Mouse (Mus musculus) frontal cortex, adult (tissue): ENCODE results near the gene Kng1.

ENCODE experiments used
- ATAC-seq: cut with Nextera tagmentation; 2 replicates; pipeline ENCODE4 v1.9.2; 2017; ENCODE audit warnings: mild to moderate bottlenecking, moderate library complexity, mixed read lengths; ENCODE audit not compliant: low TSS enrichment

Kng1 gene

DNA sequence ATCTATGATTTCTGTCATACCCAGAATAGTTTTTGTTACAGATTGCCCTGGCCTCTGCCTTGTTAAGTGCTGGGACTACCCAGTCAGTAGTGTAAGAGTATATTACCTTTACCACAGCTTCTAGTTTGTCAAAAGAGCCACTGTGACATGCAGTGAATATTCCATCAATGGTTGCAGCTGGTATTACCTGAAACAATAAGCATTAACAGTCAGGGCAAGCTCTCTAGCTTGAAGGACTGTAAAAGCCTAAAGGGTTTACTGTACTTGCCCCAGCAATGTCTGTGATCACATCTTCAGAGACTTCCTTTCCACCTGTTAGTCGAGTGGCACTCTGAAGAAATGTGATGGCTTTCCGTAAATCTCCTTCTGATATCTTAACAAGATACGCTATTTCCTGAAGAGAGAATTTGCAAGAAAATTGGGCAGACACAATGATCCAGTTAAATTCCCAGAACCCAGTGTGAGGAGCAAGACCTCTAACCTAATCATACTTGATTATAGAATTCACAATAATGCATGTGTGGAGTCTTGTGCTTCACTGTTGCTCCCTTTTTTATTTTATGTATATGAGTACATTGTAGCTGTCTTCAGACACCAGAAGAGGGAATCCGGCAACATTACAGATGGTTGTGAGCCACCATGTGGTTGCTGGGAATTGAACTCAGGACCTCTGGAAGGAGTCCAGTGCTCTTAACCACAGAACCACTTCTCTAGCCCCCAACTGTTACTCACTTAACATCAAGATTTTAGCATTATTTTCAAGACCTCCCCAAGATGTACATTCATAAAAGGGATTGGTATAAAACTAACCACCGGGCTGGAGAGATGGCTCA lies 56.9 kb downstream of the Kng1 start:
- no peak for ATAC-seq

DNA sequence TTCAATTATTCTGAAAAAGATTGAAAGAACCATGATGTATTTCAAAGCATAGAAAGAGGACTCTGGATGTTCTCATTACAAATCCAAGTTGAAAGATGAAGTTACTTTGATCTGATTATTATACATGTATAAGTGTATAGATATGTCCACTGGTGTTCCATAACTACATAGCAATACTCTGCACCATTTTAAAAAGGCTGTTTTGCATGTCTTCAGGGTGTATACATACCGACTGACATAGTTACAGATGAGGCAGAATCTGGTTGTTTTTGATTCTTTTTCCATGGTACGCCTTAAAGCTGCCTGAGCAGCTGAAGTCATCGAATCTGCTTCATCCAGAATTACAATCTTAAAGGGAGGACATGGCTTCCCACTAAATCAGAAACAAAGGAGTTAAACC lies 57.8 kb downstream of the Kng1 start:
- ATAC-seq: no peak

DNA sequence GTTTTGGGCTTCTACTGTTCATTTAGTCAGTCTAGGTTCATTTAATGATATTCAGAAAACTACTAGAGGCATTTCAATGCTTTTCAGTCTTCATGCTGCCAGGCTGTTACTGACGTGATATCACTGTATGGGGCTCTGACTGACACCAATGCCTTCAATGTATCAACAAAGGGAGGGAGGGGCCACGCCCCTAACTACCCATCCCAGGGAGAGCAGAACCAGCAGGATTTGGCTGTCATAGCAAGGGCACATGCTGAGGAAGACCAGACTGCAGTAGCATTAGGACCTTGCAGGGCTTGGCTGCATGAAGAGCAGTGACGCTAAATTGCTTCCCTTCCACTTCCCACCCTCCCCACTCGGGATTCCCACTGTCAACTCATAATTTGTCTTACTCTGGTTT lies 59.5 kb downstream of the Kng1 start:
- no peak for ATAC-seq

DNA sequence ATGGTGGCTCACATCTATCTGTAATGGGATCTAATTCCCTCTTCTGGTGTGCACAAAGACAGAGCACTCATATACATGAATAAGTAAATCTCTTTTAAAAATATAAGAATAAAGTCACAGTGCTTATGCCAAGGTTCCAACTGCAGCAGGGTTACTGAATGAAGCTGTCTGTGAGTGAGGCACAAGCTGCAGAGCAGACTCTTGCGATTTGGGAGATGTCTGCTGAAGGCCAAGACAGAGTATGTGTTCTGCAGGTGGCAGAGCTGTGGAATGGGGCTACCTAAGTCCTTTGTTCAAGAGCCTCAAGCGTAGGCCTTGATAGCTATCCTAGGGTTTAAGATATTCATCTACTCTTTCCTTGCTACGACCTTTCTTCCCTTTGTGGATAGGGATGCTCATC lies 64.8 kb downstream of the Kng1 start:
- ATAC-seq: no peak

DNA sequence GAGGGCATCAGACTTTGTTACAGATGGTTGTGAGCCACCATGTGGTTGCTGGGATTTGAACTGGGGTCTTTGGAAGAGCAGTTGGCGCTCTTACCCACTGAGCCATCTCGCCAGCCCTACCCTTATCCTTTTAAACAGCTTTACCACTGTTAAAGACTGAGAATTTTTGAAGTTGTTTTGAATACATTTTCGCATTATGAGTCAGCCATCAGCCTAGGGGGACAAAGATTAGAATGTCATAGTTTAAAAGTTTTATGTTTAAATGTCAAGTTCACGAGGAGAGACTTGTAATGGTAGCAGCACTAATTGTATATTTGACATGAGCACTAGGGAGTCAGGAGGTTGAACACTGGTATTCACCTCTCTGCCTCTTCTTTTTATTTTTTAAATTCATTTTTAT lies 65.4 kb downstream of the Kng1 start:
- no peak for ATAC-seq

DNA sequence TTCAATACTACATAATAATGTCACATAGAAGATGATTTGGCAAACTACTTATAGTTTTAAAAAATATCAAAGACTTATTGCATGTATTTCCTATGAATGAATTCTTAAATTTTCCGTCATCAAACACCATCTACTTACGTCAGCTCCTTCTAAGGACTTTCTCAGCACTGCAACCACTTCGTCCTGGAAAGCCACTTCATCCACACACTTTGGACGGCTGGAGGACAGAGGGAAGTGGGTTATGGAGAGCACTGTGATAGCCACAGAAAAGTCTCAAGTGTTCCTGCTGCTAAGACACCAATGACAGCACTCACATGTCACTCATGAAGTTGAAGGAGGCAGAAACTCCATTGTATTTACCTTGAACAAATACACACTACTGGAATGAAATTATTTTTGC lies 66.7 kb downstream of the Kng1 start:
- no peak for ATAC-seq

DNA sequence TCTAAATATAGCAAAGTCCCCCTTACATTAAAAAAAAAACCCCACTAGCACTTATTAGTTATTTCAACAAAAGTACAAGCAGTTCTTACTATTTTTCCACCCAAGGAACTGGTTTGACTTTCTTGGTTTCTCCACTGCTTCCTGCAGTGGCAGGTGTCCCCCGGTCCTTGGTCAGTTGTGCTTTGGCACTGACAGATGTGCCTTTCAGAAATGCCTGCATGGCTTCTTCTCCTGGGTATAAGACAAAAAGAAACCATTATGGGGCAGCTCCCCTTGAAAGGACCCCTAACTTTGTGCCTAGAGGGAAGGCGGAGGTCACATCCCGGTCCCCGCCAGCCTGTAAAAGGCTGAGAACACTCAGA lies 69.6 kb downstream of the Kng1 start:
- no peak for ATAC-seq

DNA sequence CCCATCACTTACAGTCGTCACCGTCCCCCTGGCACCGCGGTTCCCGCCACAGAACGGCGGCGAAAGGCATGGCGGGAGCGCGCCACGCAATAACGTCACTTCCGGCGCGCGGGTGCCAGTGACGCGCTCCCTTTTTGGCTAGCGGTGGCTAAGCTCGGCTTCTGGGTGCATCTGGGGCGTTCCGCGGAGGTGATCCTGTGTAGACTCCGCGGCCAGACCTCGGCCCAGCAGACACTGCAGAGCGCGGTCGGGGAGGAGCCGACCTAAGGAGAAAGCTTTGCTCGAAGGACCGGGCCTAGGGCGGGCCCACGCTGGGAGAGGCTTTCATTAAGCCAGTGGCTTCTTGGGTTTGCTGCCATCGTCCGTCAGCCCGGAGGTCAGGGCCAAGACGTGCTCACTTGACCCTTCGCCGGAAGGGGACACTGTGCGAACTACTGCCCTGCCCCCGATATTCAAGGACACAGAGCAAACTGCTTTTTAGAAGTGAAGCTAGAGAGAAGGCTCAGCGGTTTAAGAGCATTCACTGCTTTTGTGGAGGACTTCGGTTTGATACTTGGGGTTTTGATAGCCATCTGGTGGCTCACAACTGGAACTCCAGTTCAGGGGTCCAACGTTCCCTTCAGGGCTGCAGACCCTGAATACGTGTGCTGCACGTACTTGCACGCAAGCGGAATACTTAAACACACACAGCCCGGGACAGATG lies 70.2 kb downstream of the Kng1 start, which contains the start of gene Rfc4:
Gene Rfc4 (minus strand): TSS at position 65 of the 703 bp plus-strand sequence.
- ATAC-seq: peak; percentile 96

DNA sequence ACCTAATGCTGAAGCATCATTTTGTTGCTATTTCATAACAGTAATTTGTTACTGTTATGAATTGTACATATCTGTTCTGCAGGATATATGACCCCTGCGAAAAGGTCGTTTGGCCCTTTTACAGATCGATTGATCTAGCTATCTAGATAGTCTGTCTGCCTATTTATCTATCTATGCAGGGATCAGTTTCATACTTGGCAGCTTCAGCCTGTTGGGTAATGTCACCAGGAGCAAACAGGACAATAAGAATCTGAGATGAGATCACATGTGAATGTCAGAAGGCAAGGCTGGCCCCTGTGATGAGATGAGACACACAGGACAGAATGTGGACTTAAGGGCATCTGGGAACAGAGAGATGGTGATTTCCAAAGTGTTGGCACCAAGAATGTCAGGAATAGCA lies 72.6 kb downstream of the Kng1 start:
- no peak for ATAC-seq
